Mouse (Mus musculus) midbrain, embryonic 10.5 days (tissue): ENCODE measurements at regions not wholly inside any gene's neighbourhood (a gene's known extent, or its start where the extent isn't known, plus 50 kb on each side); places are given as distances from the start of the nearest gene placed in this dataset.
"Not testable (repeated sequence)": the region's sequence is repeated elsewhere in the genome, so short reads cannot be mapped to it uniquely, and the experiment has no call there.

ENCODE experiments used
- DNase-seq: peaks from one replicate; pipeline ENCODE4 v3.0.0-alpha.2; 2017; ENCODE audit warnings: low spot score
- H3K27ac ChIP-seq: fragments of 300-500 bp; sonication (generic); replicated peaks from 2 replicates; pipeline ENCODE4 v1.5.1; 2016; ENCODE audit warnings: mild to moderate bottlenecking
- H3K27me3 ChIP-seq: fragments of 300-500 bp; sonication (generic); 2 replicates; pipeline ENCODE4 v1.6.1; 2016; ENCODE audit warnings: low read depth, mild to moderate bottlenecking; ENCODE audit not compliant: poor library complexity, severe bottlenecking
- H3K36me3 ChIP-seq: fragments of 300-500 bp; sonication (generic); 2 replicates; pipeline ENCODE4 v1.6.1; 2016; ENCODE audit warnings: mild to moderate bottlenecking, moderate library complexity
- H3K4me1 ChIP-seq: fragments of 300-500 bp; sonication (generic); 2 replicates; pipeline ENCODE4 v1.6.1; 2016
- H3K4me3 ChIP-seq: fragments of 300-500 bp; sonication (generic); 2 replicates; pipeline ENCODE4 v1.5.1; 2016; ENCODE audit warnings: mild to moderate bottlenecking, moderate library complexity
- H3K9me3 ChIP-seq: fragments of 300-500 bp; sonication (generic); replicated peaks from 2 replicates; pipeline ENCODE4 v1.6.1; 2016; ENCODE audit warnings: mild to moderate bottlenecking
- WGBS: fragments of 180-500 bp; shearing (Covaris S2); methylation state at CpG from one replicate; pipeline ENCODE4 v1.1.7; 2016; 5-methylcytosine and 5-hydroxymethylcytosine counted together

DNA sequence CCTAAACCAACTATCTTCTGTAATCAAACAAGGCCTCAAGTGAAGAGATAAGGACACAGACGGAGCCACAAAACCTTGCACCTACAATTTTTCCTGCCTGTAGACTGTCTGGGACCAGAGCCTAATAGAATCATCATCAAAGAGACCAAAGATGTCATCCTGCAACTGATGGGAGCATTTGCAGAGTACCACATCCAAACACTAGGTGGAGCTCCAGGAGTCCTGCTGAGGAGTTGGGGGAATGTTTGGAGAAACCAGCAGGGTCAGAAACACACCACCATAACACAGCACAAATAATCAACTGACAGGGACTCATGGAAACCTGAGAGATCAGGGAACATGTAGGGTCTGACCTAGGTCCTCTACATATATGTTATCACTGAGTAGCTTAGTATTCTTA is 160.9 kb downstream of the Gm6760 start:
- Histone ChIP-seq H3K4me1 (no peaks in the 10 kb centered on the region), H3K27ac (no peak overlapping the region), H3K27me3 (no peaks in the 10 kb centered on the region), H3K36me3 (no peaks in the 10 kb centered on the region), H3K4me3 (no peak overlapping the region), H3K9me3 (no peaks in the 10 kb centered on the region)
- WGBS = 24% methylated on average over 1 of the region's 1 CpGs
- peak; percentile 12 for DNase-seq

DNA sequence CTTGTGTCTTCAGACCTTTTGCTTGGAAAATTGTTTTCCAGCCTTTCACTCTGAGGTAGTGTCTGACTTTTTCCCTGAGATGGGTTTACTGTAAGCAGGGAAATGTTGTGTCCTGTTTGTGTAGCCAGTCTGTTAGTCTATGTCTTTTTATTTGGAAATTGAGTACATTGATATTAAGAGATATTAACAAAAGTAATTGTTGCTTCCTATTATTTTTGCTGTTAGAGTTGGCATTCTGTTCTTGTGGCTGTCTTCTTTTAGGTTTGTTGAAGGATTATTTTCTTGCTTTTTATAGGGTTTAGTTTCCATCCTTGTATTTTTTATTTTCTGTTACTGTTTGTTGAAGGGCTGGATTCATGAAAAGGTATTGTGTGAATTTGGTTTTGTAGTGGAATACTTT is 179.6 kb downstream of the Gm6760 start:
- H3K36me3 ChIP-seq, H3K4me1 ChIP-seq, H3K9me3 ChIP-seq, H3K4me3 ChIP-seq, DNase-seq, H3K27me3 ChIP-seq, H3K27ac ChIP-seq: not testable (repeated sequence)
